Mouse (Mus musculus): ENCODE data around the gene Cyp8b1. TPM values are rescaled to one million over a fixed set of nuclear protein-coding genes. Genes with fewer than 3 reads are reported as not detected.

The Cyp8b1 gene
- polyA plus RNA-seq, 2 experiments: 0.74 to 1.8 TPM

GRCm38 (mm10) chr9:121911196-121911595 is 4.9 kb downstream of the Cyp8b1 start:
- ATAC-seq (ENCODE audit: insufficient read depth) (no peak), DNase-seq (ENCODE audit: low read depth in 3 of 3, low spot score in 3 of 3) (no peak)
- Histone ChIP-seq H3K36me3 (replicated peaks; ENCODE audit: control insufficient read depth, insufficient read depth, low read depth) (no peaks in the 10 kb centered on the region), H3K27me3 (ENCODE audit: control insufficient read depth, insufficient read depth, low read length) (no peaks in the 10 kb centered on the region), H3K4me2 (ENCODE audit: low read depth) (no peak overlapping the region), H3K27ac (no peak overlapping the region), H3K9ac (replicated peaks) (no peak overlapping the region), H3K4me3 (ENCODE audit: insufficient read depth in 1 of 2, low read depth in 2 of 2, low read length in 2 of 2) (no peak overlapping the region), H3K9me3 (ENCODE audit: control insufficient read depth, low read length) (no peaks in the 10 kb centered on the region), H3K4me1 (replicated peaks; ENCODE audit: control insufficient read depth in 2 of 2, insufficient read depth in 2 of 2, low read length in 1 of 2) (no peaks in the 10 kb centered on the region; a peak in 1 of 4 replicates)
- TF ChIP-seq EP300 (IDR thresholded peaks at IDR 0.05; ENCODE audit: low read depth) (no peak), CTCF (IDR thresholded peaks at IDR 0.05; ENCODE audit: low read depth) (no peak)
- 63% methylated on average over 7 of the region's 7 CpGs for WGBS (ENCODE audit: insufficient replicate concordance)

GRCm38 (mm10) chr9:121909635-121910034 is 6.5 kb downstream of the Cyp8b1 start:
- Histone ChIP-seq H3K27me3 (ENCODE audit: control insufficient read depth, insufficient read depth, low read length) (no peaks in the 10 kb centered on the region), H3K4me1 (replicated peaks; ENCODE audit: control insufficient read depth in 2 of 2, insufficient read depth in 2 of 2, low read length in 1 of 2) (peaks cover 0 to 4% of the 10 kb centered on the region in 2 experiments; a peak in 1 of 4 replicates), H3K36me3 (replicated peaks; ENCODE audit: control insufficient read depth, insufficient read depth, low read depth) (no peaks in the 10 kb centered on the region), H3K4me3 (ENCODE audit: insufficient read depth in 1 of 2, low read depth in 2 of 2, low read length in 2 of 2) (no peak overlapping the region), H3K9me3 (ENCODE audit: control insufficient read depth, low read length) (no peaks in the 10 kb centered on the region), H3K9ac (replicated peaks) (no peak overlapping the region), H3K4me2 (ENCODE audit: low read depth) (no peak overlapping the region), H3K27ac (no peak overlapping the region)
- ATAC-seq (ENCODE audit: insufficient read depth) (no peak), DNase-seq (ENCODE audit: low read depth in 3 of 3, low spot score in 3 of 3) (no peak)
- 10% methylated on average over 6 of the region's 6 CpGs for WGBS (ENCODE audit: insufficient replicate concordance)
- TF ChIP-seq EP300 (IDR thresholded peaks at IDR 0.05; ENCODE audit: low read depth) (no peak), CTCF (IDR thresholded peaks at IDR 0.05; ENCODE audit: low read depth) (no peak)

- Histone ChIP-seq H3K27me3 (ENCODE audit: control insufficient read depth, insufficient read depth, low read length) (no peaks in the 10 kb centered on the region), H3K4me2 (ENCODE audit: low read depth) (no peak overlapping the region), H3K36me3 (replicated peaks; ENCODE audit: control insufficient read depth, insufficient read depth, low read depth) (no peaks in the 10 kb centered on the region), H3K27ac (no peak overlapping the region), H3K9me3 (ENCODE audit: control insufficient read depth, low read length) (no peaks in the 10 kb centered on the region), H3K4me1 (replicated peaks; ENCODE audit: control insufficient read depth in 2 of 2, insufficient read depth in 2 of 2, low read length in 1 of 2) (peaks cover 0 to 4% of the 10 kb centered on the region in 2 experiments; a peak in 1 of 4 replicates), H3K4me3 (ENCODE audit: insufficient read depth in 1 of 2, low read depth in 2 of 2, low read length in 2 of 2) (no peak overlapping the region), H3K9ac (replicated peaks) (no peak overlapping the region)
- WGBS (ENCODE audit: insufficient replicate concordance): 77% methylated on average over 17 of the region's 17 CpGs
- ATAC-seq (ENCODE audit: insufficient read depth): no peak
- no peak for DNase-seq (ENCODE audit: low read depth in 3 of 3, low spot score in 3 of 3)
- no peak for TF ChIP-seq CTCF (IDR thresholded peaks at IDR 0.05; ENCODE audit: low read depth)
- TF ChIP-seq EP300 (IDR thresholded peaks at IDR 0.05; ENCODE audit: low read depth): no peak
Observed at GRCm38 (mm10) chr9:121908321-121908720, 7.8 kb downstream of the Cyp8b1 start.

- H3K27ac ChIP-seq: no peak overlapping the region
- no peak overlapping the region for H3K9ac ChIP-seq (replicated peaks)
- no peak for ATAC-seq (ENCODE audit: insufficient read depth)
- peaks cover 0 to 4% of the 10 kb centered on the region in 2 experiments; a peak in 1 of 4 replicates for H3K4me1 ChIP-seq (replicated peaks; ENCODE audit: control insufficient read depth in 2 of 2, insufficient read depth in 2 of 2, low read length in 1 of 2)
- DNase-seq (ENCODE audit: low read depth in 3 of 3, low spot score in 3 of 3): no peak
- TF ChIP-seq CTCF (IDR thresholded peaks at IDR 0.05; ENCODE audit: low read depth) (no peak), EP300 (IDR thresholded peaks at IDR 0.05; ENCODE audit: low read depth) (no peak)
- no peaks in the 10 kb centered on the region for H3K27me3 ChIP-seq (ENCODE audit: control insufficient read depth, insufficient read depth, low read length)
- 62% methylated on average over 10 of the region's 10 CpGs for WGBS (ENCODE audit: insufficient replicate concordance)
- H3K4me3 ChIP-seq (ENCODE audit: insufficient read depth in 1 of 2, low read depth in 2 of 2, low read length in 2 of 2): no peak overlapping the region
- H3K9me3 ChIP-seq (ENCODE audit: control insufficient read depth, low read length): no peaks in the 10 kb centered on the region
- no peak overlapping the region for H3K4me2 ChIP-seq (ENCODE audit: low read depth)
- no peaks in the 10 kb centered on the region for H3K36me3 ChIP-seq (replicated peaks; ENCODE audit: control insufficient read depth, insufficient read depth, low read depth)
Observed at GRCm38 (mm10) chr9:121907356-121908070, 8.6 kb downstream of the Cyp8b1 start.

GRCm38 (mm10) chr9:121906456-121906855 is 9.6 kb downstream of the Cyp8b1 start:
- Histone ChIP-seq H3K27ac (no peak overlapping the region), H3K27me3 (ENCODE audit: control insufficient read depth, insufficient read depth, low read length) (no peaks in the 10 kb centered on the region), H3K4me3 (ENCODE audit: insufficient read depth in 1 of 2, low read depth in 2 of 2, low read length in 2 of 2) (no peak overlapping the region), H3K9me3 (ENCODE audit: control insufficient read depth, low read length) (no peaks in the 10 kb centered on the region), H3K9ac (replicated peaks) (no peak overlapping the region), H3K4me1 (replicated peaks; ENCODE audit: control insufficient read depth in 2 of 2, insufficient read depth in 2 of 2, low read length in 1 of 2) (peaks cover 0 to 4% of the 10 kb centered on the region in 2 experiments; a peak in 1 of 4 replicates), H3K4me2 (ENCODE audit: low read depth) (no peak overlapping the region), H3K36me3 (replicated peaks; ENCODE audit: control insufficient read depth, insufficient read depth, low read depth) (no peaks in the 10 kb centered on the region)
- WGBS (ENCODE audit: insufficient replicate concordance): 56% methylated on average over 5 of the region's 5 CpGs
- DNase-seq (ENCODE audit: low read depth in 3 of 3, low spot score in 3 of 3) (no peak), ATAC-seq (ENCODE audit: insufficient read depth) (no peak)
- TF ChIP-seq EP300 (IDR thresholded peaks at IDR 0.05; ENCODE audit: low read depth): no peak
